Mouse (Mus musculus): ENCODE measurements around the gene Atg9b.
A peak's percentile ranks its signal among the peaks of the same experiment; 100 is the strongest.

Atg9b gene

DNA sequence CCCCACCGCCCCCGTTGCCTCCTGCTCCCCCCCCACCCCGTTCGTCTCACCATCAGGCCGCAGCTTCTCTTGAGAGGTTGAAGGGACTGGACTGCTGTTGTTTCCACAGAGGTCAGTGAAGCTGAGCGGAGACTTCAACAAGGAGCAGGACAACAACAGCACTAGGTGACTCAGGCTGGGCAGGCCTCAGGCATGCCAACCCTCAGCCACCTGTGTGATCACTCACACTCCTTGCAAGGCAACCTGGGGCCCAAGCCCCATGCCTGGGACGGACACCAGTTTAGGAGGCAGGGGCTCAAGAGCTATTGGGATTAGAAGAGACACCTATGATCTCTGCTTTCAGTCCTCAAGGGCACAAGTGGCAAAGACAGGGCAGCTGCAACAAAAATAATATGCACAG lies at the start of gene Atg9b:
Atg9b (minus strand) TSS at position 280 of the 400 bp plus-strand sequence.
- DNase-seq (ENCODE audit: low spot score in 2 of 2): no peak

DNA sequence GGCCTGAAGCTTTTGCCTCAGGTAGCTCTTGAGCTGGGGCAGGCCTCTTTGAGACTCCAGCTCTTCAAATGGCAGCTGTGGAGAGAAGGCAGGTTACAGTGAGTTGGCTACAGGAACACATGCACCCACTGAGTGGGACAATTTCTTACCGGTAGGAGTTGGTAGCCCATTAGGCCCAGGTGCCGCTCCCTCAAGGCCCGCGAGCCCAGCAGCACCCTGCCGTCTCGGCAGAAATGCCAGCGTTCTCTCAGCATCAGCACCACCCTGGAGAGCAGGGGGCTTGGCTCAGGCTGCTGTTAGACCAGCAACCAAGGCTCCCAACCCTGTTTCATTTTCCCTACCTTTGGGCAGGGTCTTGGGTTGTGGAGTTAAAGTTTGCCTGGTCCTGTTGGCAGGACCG lies 49.2 kb upstream of the Atg9b start:
- no peak for DNase-seq (ENCODE audit: low spot score in 2 of 2)

DNA sequence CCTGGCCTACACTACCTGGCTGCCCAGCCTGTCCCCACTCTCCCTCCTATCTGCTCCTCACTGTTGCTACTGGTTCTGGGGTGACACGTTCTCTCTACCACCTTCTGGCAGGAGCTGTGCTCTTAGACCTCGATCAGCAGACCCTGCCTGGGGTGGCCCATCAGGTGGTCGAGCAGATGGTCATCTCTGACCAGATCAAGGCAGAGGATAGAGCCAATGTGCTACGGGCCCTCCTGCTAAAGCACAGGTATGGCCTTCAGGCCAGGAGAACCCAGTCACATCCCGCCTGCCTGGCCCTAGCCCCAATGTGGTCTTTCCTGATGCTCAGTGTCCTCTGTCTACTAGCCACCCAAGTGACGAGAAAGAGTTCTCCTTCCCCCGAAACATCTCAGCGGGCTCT lies 42.0 kb upstream of the Atg9b start:
- DNase-seq (ENCODE audit: low spot score in 2 of 2): no peak

DNA sequence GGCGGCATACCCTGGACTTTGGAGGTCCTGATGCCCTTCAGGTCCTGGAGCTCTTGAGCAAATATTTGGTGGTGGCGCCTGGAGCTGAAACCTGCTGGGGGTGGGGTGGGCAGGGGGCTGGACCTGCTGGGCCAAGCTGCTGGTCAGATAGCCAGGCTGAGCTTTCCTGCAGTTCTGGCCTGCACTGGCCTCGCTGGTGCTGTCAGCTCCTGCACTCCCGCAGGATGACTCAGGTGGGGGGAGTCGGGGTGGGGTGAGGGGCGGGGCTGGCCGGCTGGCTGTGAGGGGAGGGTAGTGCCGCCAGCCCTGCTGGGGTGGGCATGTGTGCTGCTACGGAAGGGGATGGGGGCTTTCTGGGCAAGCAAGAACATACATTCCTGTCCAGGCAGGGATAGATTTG lies 36.7 kb upstream of the Atg9b start:
- DNase-seq (ENCODE audit: low spot score in 2 of 2): no peak

DNA sequence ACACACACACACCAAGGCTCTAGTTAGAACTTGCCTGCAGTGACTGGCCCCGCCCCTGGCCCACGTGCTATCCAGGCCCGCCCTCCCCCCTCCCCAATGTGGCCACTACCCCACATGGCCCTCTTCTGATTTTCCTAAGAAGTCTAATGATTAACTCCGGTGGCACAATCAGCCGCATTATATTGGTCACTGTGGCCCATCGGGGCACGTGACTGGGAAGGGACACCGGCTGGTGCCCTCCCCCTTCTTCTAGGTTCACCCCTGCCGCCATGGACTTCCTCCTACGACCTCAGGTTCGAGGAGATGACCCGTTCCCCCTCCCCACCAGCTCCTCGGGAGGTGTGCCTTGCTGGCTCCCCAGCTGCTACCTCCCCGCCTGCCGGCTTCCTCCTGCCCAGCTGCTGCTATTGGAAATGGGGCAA lies 36.0 kb upstream of the Atg9b start:
- DNase-seq (ENCODE audit: low spot score in 2 of 2): no peak

GRCm38 (mm10) chr5:24427285-24427633 lies 35.3 kb upstream of the Atg9b start:
- DNase-seq (ENCODE audit: low spot score in 2 of 2): no peak

- DNase-seq (ENCODE audit: low spot score in 2 of 2): no peak
Measured at GRCm38 (mm10) chr5:24426556-24427284, 34.8 kb upstream of the Atg9b start.

- DNase-seq (ENCODE audit: low spot score in 2 of 2): no peak
Measured at GRCm38 (mm10) chr5:24426037-24426432, 34.1 kb upstream of the Atg9b start.

DNA sequence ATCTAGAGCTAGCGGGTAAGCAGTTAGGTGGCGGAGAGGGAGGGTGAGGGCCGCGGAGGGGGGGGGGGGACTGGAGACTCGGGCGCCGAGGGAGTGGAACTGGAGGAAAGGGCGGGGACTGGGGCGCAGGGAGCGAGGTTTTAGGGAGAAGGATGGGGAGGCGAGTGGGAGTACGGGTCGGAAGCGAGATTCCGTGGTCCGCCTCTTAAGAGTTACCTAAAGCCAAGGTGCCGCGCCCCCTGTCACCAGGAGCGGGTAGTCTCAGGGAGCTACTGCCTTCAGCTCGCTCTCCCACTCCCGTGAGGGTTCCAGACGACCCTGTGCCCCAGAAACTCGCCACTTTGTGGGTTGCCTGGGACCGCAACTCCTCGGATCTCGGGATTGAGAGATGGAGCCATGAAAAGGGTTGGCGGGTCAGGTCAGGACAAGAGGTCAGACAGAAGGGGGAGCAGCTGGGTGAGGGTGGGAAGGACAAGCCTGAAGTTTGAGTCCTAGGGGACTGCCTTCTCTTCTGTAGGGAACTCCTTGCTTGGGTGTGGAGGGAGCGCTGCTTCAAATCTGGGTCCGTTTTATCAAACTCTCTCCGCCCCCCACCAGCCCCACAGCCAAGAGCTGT lies 33.6 kb upstream of the Atg9b start:
- DNase-seq (ENCODE audit: low spot score in 2 of 2): peak; percentile 70 to 73

GRCm38 (mm10) chr5:24424861-24425411 lies 33.0 kb upstream of the Atg9b start:
- peak; percentile 63 to 89 for DNase-seq (ENCODE audit: low spot score in 2 of 2)

- DNase-seq (ENCODE audit: low spot score in 2 of 2): peak; percentile 58 to 68
Measured at GRCm38 (mm10) chr5:24424004-24424781, 32.2 kb upstream of the Atg9b start.

DNA sequence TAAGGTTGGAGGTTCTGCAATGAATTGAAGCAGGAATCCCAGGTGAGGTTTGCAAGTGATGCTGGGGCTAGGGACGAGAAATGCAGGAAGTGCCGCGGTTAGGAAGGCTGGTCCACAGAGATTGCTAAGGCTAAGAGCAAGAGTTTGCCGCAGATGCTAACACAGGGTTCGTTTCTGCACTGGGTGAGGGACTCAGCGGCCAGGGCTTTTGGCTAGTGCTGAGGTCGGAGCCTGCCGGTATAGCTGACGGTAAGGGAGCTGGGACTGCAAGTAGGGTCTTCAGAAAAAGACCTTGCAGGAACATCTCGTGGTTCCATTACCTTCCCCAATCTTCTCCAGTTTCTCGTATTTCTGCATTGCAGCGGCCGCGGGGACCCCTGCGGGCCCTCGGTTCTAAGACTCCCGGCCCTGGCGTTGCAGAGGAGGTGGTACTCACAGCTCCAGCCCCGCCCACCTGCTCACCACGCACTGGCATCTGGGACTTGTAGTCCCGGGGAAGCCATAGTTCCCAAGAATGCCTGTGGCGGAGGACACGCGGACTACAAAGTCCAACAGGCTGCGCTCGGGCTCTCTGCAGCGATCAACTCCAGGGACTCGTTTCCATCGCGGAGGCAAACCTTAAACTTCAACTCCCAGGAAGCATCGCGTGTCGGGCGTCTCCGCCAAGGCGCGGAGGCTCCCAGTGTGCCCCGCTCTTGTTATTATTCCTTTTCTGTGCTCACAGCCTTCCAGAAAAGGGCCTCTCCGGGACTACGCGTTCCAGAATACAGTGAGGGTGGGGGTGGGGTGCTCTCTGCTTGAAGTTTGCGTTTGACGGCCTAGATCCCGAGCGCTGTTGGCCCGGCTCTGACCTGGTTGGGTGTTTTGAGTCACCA lies 31.4 kb upstream of the Atg9b start, which contains the start of the genes Cdk5 and Slc4a2:
Cdk5 (minus strand) TSS at position 402 of the 875 bp plus-strand sequence.
Slc4a2 (plus strand) TSS at position 709 of the 875 bp plus-strand sequence.
- peak; percentile 92 to 97 for DNase-seq (ENCODE audit: low spot score in 2 of 2)

DNA sequence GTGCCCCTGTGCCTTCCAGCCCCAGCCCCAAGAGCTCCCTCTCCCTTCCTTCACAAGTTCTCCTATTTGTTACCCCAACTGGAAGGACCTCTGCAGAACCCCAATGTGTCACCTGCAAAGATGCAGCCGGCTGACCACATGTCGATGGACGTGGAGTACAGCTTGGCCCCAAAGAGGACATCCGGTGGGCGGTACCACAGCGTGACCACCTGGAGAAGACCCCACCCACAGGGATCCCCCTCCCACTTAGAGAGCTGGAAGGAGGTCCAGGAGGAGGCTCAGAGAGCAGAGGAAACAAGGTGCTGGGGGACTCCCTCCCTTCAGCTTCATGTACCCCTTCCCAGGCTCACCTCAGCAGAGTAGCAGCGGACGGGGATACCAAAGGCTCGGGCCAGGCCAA lies 28.4 kb upstream of the Atg9b start:
- no peak for DNase-seq (ENCODE audit: low spot score in 2 of 2)

DNA sequence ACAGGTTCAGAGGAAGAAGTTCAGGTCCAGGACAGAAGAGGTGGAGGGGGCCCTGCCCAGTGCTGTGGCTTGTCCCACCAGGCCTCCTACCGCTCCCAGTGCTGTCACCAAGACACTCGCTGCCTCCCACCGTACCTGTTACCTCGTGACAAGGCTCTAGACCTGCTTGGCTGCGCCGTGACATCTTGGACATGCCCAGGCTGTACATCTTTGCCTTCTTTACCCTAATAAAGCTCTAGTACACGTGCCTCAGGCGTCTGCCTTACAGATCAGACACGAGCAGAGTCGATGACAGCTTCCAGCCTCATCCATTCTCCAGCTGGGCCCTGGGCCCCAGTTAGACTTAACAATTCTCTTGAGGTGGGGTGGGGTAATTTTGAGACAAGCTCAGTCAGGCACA lies 25.6 kb upstream of the Atg9b start:
- no peak for DNase-seq (ENCODE audit: low spot score in 2 of 2)

- peak; percentile 29 to 73 for DNase-seq (ENCODE audit: low spot score in 2 of 2)
Measured at GRCm38 (mm10) chr5:24416222-24416736, 24.3 kb upstream of the Atg9b start.

GRCm38 (mm10) chr5:24413938-24414337 lies 22.0 kb upstream of the Atg9b start:
- no peak for DNase-seq (ENCODE audit: low spot score in 2 of 2)

- DNase-seq (ENCODE audit: low spot score in 2 of 2): no peak
Measured at GRCm38 (mm10) chr5:24413042-24413693, 21.2 kb upstream of the Atg9b start, which contains the start of gene Asic3. TSS of gene Asic3 (plus strand) at chr5:24413392.

GRCm38 (mm10) chr5:24412063-24412462 lies 20.1 kb upstream of the Atg9b start:
- no peak for DNase-seq (ENCODE audit: low spot score in 2 of 2)

DNA sequence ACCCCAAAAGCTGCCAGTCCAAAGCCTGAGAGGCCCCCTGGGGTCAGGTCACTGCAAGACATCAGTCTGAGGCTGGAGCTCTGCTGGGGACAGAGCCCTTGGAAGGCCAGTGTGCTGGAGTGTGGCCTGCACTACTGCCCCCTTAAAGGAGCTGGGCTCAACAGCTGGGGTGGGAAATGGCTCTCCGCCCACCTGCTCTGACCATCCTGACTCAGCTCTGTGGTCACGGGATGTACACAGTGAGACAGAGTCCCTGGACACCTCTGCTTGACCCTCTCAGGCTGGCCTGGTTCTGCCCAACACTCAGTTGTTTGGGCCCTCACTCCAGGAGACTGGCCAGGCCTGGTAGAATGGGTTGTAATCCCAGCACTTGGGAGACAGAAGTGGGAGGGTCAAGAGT lies 17.5 kb upstream of the Atg9b start:
- DNase-seq (ENCODE audit: low spot score in 2 of 2): no peak

GRCm38 (mm10) chr5:24408651-24409050 lies 16.7 kb upstream of the Atg9b start:
- DNase-seq (ENCODE audit: low spot score in 2 of 2): no peak

Measured in spleen, postnatal 10 days (tissue).